Mouse (Mus musculus): ENCODE data around the gene Gpr35. TPM values are rescaled to one million over a fixed set of nuclear protein-coding genes. Genes with fewer than 3 reads are reported as not detected.

Gene Gpr35
- 3.7 and 4.1 TPM in 2 replicates for polyA plus RNA-seq (2015; fragmentation: Nextera tagmentation; extraction: Ambion mirVana)

DNA sequence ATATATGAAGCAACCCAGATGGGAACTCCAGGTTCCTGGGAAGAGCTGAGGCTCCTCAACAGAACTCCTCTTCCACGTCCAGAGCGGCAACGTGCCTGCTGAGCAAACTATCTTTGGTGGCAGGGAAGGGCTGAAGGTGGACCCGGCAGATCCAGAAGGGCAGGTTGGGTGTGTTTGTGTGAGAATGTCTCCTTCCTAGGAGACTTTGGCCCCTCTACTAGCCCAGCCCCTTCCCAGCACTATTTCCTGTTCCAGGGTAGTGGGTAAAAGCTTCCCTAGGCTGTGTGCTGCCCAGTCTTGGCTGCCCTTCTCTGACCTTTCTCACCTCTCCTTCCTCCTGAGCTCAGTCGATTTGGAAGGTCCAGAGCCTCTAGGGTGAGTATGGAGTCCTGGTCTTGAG lies at the start of gene Gpr35:
TSS of gene Gpr35 (plus strand) at position 259 of the 400 bp plus-strand sequence.
- DNase-seq (ENCODE audit: low spot score) = peak; percentile 79
- peak within 1 kb of the TSS; percentile 23 for H3K9ac ChIP-seq (ENCODE audit: low read length)
- H3K4me2 ChIP-seq (replicated peaks; ENCODE audit: low read depth) = peak within 1 kb of the TSS; percentile 45
- 52% methylated on average over 5 of the region's 5 CpGs for WGBS
- no peak for TF ChIP-seq CTCF (IDR thresholded peaks at IDR 0.05; ENCODE audit: low read depth)
- TF ChIP-seq EP300 (optimal IDR thresholded peaks at IDR 0.05) = no peak
- H3K4me3 ChIP-seq (ENCODE audit: low read depth, low read length) = peak within 1 kb of the TSS; percentile 2; the same call in 1 of the 2 replicates
- peak within 1 kb of the TSS; percentile 61 for H3K27ac ChIP-seq (replicated peaks)
- peaks cover 10% of the 10 kb centered on the region for H3K36me3 ChIP-seq (ENCODE audit: control insufficient read depth, insufficient read depth, low read length)
- H3K27me3 ChIP-seq (ENCODE audit: control insufficient read depth, insufficient read depth, low read length) = no peaks in the 10 kb centered on the region
- no peaks in the 10 kb centered on the region for H3K9me3 ChIP-seq (ENCODE audit: control insufficient read depth, low read length)
- H3K4me1 ChIP-seq (replicated peaks; ENCODE audit: control insufficient read depth, insufficient read depth) = no peaks in the 10 kb centered on the region
- ATAC-seq (ENCODE audit: low FRiP score, low TSS enrichment) = peak; percentile 81

DNA sequence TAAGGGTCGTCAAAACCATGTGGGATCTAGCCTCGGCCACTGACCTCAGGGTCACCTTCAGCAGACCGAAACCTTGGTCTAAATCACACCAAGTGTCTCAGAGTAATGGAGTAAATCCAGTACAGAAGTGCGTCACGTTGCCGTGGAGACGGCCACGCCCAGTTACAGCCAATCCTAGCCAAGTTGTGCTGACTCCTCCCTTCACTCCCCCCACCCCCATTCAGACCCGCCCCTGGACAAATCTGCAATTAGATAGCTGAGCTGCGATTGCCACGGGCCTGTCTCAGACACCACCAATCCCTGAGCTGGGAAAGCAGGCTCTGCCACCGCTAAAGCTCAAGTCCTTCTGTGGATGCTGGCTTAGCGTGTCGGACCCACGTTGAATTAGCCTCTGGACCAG lies 47.9 kb upstream of the Gpr35 start, which contains the start of gene Ankmy1:
TSS of gene Ankmy1 (minus strand) at position 121 of the 400 bp plus-strand sequence.
- H3K4me3 ChIP-seq (ENCODE audit: low read depth, low read length) = no peak within 1 kb of the TSS; the same call in 1 of the 2 replicates
- H3K27me3 ChIP-seq (ENCODE audit: control insufficient read depth, insufficient read depth, low read length) = no peaks in the 10 kb centered on the region
- H3K9me3 ChIP-seq (ENCODE audit: control insufficient read depth, low read length) = no peaks in the 10 kb centered on the region
- H3K4me1 ChIP-seq (replicated peaks; ENCODE audit: control insufficient read depth, insufficient read depth) = peaks cover 5% of the 10 kb centered on the region; the same call in 1 of the 2 replicates
- no peaks in the 10 kb centered on the region for H3K36me3 ChIP-seq (ENCODE audit: control insufficient read depth, insufficient read depth, low read length)
- H3K9ac ChIP-seq (ENCODE audit: low read length) = 0 out of 2 replicates have a peak within 1 kb of the TSS, but pooled peaks have one; percentile 0
- TF ChIP-seq CTCF (IDR thresholded peaks at IDR 0.05; ENCODE audit: low read depth) (no peak), EP300 (optimal IDR thresholded peaks at IDR 0.05) (no peak)
- no peak within 1 kb of the TSS for H3K27ac ChIP-seq (replicated peaks)
- peak within 1 kb of the TSS; percentile 38 for H3K4me2 ChIP-seq (replicated peaks; ENCODE audit: low read depth)
- DNase-seq (ENCODE audit: low spot score) = peak; percentile 85
- WGBS = under 1% methylated on average over 15 of the region's 15 CpGs
- ATAC-seq (ENCODE audit: low FRiP score, low TSS enrichment) = peak; percentile 20; the same call in 1 of the 2 replicates

DNA sequence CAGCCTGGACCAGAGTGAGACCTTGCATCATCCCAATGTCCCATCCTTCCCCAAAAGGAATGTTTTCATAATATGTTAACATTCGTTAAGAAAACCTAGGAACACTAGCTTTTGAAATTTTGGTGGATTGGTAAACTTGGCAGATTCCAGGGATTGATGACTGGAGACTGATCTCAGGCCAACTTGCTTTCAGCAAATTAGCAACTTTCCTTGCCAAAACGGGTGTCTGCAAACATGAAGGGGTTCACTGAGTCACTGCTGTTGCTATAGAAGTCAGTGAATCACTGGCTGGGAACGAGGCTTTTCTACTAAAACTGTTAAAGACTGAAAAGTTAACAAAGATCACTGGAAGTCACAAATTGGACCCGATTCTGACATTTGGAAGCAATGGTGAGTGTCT lies 47.0 kb upstream of the Gpr35 start:
- H3K9me3 ChIP-seq (ENCODE audit: control insufficient read depth, low read length) = no peaks in the 10 kb centered on the region
- no peak overlapping the region for H3K4me3 ChIP-seq (ENCODE audit: low read depth, low read length)
- DNase-seq (ENCODE audit: low spot score) (no peak), ATAC-seq (ENCODE audit: low FRiP score, low TSS enrichment) (no peak)
- H3K36me3 ChIP-seq (ENCODE audit: control insufficient read depth, insufficient read depth, low read length) = no peaks in the 10 kb centered on the region
- no peak for TF ChIP-seq CTCF (IDR thresholded peaks at IDR 0.05; ENCODE audit: low read depth)
- TF ChIP-seq EP300 (optimal IDR thresholded peaks at IDR 0.05) = no peak
- no peak overlapping the region for H3K4me2 ChIP-seq (replicated peaks; ENCODE audit: low read depth)
- peaks cover 8% of the 10 kb centered on the region; the same call in 1 of the 2 replicates for H3K4me1 ChIP-seq (replicated peaks; ENCODE audit: control insufficient read depth, insufficient read depth)
- H3K27ac ChIP-seq (replicated peaks) = no peak overlapping the region
- H3K27me3 ChIP-seq (ENCODE audit: control insufficient read depth, insufficient read depth, low read length) = no peaks in the 10 kb centered on the region
- no peak overlapping the region for H3K9ac ChIP-seq (ENCODE audit: low read length)
- WGBS = 40% methylated on average over 4 of the region's 4 CpGs

DNA sequence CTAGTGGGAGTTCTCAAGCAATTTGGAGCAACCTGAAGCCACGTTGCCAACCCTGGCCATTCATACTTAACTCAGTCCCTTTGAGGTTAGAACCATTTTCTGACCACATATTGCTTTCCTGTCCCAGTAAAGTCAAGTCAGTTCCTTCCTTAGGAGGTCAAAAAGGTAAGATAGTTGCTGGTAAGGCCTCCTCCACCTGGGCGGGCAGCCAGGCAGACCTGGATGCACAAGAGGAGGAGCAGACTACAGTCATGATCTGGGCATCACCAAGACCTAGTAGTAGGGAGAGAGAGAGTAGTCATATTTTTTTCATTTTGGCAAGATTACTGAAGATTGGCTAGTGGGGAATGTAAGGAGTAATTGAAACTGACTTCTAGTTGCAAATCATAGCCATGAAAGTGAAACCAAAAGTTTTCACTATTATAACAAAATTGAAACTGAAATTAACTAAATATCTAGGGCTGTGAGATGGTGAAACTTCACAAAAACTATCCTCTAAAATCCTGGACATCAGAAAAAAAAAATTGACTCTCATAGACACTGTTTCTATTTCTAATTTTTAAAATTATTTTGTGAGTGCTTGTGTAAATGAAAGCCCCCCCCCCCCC lies 44.9 kb upstream of the Gpr35 start:
- H3K4me1 ChIP-seq (replicated peaks; ENCODE audit: control insufficient read depth, insufficient read depth) = peaks cover 15% of the 10 kb centered on the region
- H3K4me3 ChIP-seq (ENCODE audit: low read depth, low read length) = no peak overlapping the region
- DNase-seq (ENCODE audit: low spot score) (no peak), ATAC-seq (ENCODE audit: low FRiP score, low TSS enrichment) (no peak)
- H3K4me2 ChIP-seq (replicated peaks; ENCODE audit: low read depth) = no peak overlapping the region
- no peaks in the 10 kb centered on the region for H3K27me3 ChIP-seq (ENCODE audit: control insufficient read depth, insufficient read depth, low read length)
- WGBS = 92% methylated on average over 2 of the region's 2 CpGs
- no peak overlapping the region for H3K9ac ChIP-seq (ENCODE audit: low read length)
- no peak overlapping the region for H3K27ac ChIP-seq (replicated peaks)
- H3K36me3 ChIP-seq (ENCODE audit: control insufficient read depth, insufficient read depth, low read length) = no peaks in the 10 kb centered on the region
- TF ChIP-seq EP300 (optimal IDR thresholded peaks at IDR 0.05) (no peak), CTCF (IDR thresholded peaks at IDR 0.05; ENCODE audit: low read depth) (no peak)
- no peaks in the 10 kb centered on the region for H3K9me3 ChIP-seq (ENCODE audit: control insufficient read depth, low read length)

DNA sequence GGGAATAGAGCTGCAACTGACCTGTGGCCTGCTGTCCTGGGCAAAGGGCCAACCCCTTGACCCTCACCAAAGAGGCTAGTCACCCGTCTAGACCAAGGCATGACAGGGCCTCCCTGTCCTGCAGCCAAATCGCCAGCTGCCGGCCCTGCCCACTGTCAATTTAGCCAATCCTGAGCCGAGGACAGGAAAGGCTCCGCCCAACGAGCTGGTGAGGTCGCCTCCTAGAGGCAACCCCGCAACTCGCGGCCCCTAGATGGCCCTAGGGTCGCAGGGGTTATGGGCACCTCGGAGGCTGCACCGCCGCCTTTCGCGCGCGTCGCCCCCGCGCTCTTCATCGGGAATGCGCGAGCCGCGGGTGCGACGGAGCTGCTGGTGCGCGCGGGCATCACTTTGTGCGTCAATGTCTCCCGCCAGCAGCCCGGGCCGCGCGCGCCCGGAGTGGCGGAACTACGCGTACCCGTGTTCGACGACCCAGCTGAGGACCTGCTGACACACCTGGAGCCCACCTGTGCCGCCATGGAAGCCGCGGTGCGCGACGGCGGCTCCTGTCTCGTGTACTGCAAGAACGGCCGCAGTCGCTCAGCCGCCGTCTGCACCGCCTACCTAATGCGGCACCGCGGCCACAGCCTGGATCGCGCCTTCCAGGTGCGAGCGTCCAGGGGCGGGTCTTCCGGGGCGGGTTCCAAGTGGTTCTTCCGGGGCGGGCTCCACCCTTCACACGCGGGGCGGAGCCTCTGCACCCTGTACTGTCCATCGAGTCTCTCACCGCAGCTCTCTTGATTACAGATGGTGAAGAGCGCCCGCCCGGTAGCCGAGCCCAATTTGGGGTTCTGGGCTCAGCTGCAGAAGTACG lies 43.7 kb upstream of the Gpr35 start, which contains the start of gene Dusp28:
TSS of gene Dusp28 (plus strand) at position 203 of the 853 bp plus-strand sequence.
- peak within 1 kb of the TSS; percentile 84 for H3K4me3 ChIP-seq (ENCODE audit: low read depth, low read length)
- peak within 1 kb of the TSS; percentile 81 for H3K4me2 ChIP-seq (replicated peaks; ENCODE audit: low read depth)
- H3K9ac ChIP-seq (ENCODE audit: low read length) = peak within 1 kb of the TSS; percentile 78
- DNase-seq (ENCODE audit: low spot score) (peak; percentile 95), ATAC-seq (ENCODE audit: low FRiP score, low TSS enrichment) (peak; percentile 90)
- under 1% methylated on average over 80 of the region's 81 CpGs for WGBS
- H3K27ac ChIP-seq (replicated peaks) = peak within 1 kb of the TSS; percentile 94
- H3K36me3 ChIP-seq (ENCODE audit: control insufficient read depth, insufficient read depth, low read length) = no peaks in the 10 kb centered on the region
- peaks cover 15% of the 10 kb centered on the region for H3K4me1 ChIP-seq (replicated peaks; ENCODE audit: control insufficient read depth, insufficient read depth)
- no peaks in the 10 kb centered on the region for H3K9me3 ChIP-seq (ENCODE audit: control insufficient read depth, low read length)
- TF ChIP-seq EP300 (optimal IDR thresholded peaks at IDR 0.05) = no peak
- peak; percentile 82 for TF ChIP-seq CTCF (IDR thresholded peaks at IDR 0.05; ENCODE audit: low read depth)
- H3K27me3 ChIP-seq (ENCODE audit: control insufficient read depth, insufficient read depth, low read length) = no peaks in the 10 kb centered on the region
